Mouse (Mus musculus) cortical plate, adult 2 months (tissue): ENCODE data around the gene Eapp.

Experiments used
- CTCF ChIP-seq: fragments of 200-500 bp; IDR thresholded peaks from 2 replicates; pipeline ENCODE4 v1.5.1; 2011; ENCODE audit warnings: mild to moderate bottlenecking, control low read depth, low read length; ENCODE audit not compliant: insufficient read depth; ENCODE audit errors: extremely low read depth
- POLR2A ChIP-seq: fragments of 200-500 bp; IDR thresholded peaks from 2 replicates; pipeline ENCODE4 v1.6.1; 2011; ENCODE audit warnings: mild to moderate bottlenecking, low read length, control low read depth; ENCODE audit not compliant: insufficient read depth; ENCODE audit errors: extremely low read depth

GRCm38 (mm10) chr12:54658425-54659092, 37.1 kb downstream of the Eapp start:
- TF ChIP-seq CTCF (no peak), POLR2A (no peak)
